Mouse (Mus musculus) kidney, embryonic 15.5 days (tissue): ENCODE data around the gene Ehbp1l1. TPM values are rescaled to one million over a fixed set of nuclear protein-coding genes. Genes with fewer than 3 reads are reported as not detected.
A peak's percentile ranks its signal among the peaks of the same experiment; 100 is the strongest.

Experiments used
- ATAC-seq: fragments of 200-750 bp; cut with Nextera tagmentation; replicated peaks from 2 replicates; pipeline ENCODE4 v1.8.0; 2017; ENCODE audit warnings: moderate TSS enrichment; ENCODE audit not compliant: low FRiP score
- H3K27ac ChIP-seq: fragments of 300-500 bp; sonication (generic); 2 replicates; pipeline ENCODE4 v1.5.1; 2015; ENCODE audit warnings: mild to moderate bottlenecking, inconsistent platforms
- H3K27me3 ChIP-seq: fragments of 300-500 bp; sonication (generic); 2 replicates; pipeline ENCODE4 v1.6.1; 2015; ENCODE audit warnings: inconsistent platforms
- H3K36me3 ChIP-seq: fragments of 300-500 bp; sonication (generic); 2 replicates; pipeline ENCODE4 v1.6.1; 2015; ENCODE audit warnings: inconsistent platforms
- H3K4me1 ChIP-seq: fragments of 300-500 bp; sonication (generic); 2 replicates; pipeline ENCODE4 v1.6.1; 2015; ENCODE audit warnings: inconsistent platforms
- H3K4me2 ChIP-seq: fragments of 300-500 bp; sonication (generic); 2 replicates; pipeline ENCODE4 v1.6.1; 2015; ENCODE audit warnings: moderate library complexity, mild to moderate bottlenecking, inconsistent platforms
- H3K4me3 ChIP-seq: fragments of 300-500 bp; sonication (generic); replicated peaks from 2 replicates; pipeline ENCODE4 v1.5.1; 2015; ENCODE audit warnings: mild to moderate bottlenecking, inconsistent platforms
- H3K9ac ChIP-seq: fragments of 300-500 bp; sonication (generic); 2 replicates; pipeline ENCODE4 v1.6.1; 2015; ENCODE audit warnings: mild to moderate bottlenecking, inconsistent platforms
- H3K9me3 ChIP-seq: fragments of 300-500 bp; sonication (generic); replicated peaks from 2 replicates; pipeline ENCODE4 v1.6.1; 2016; ENCODE audit warnings: inconsistent platforms
- WGBS: fragments of 180-500 bp; shearing (Covaris S2); methylation state at CpG from one replicate; pipeline ENCODE4 v1.1.7; 2015; ENCODE audit warnings: mixed read lengths; 5-methylcytosine and 5-hydroxymethylcytosine counted together
- polyA plus RNA-seq: library from polyadenylated mRNA; unstranded; fragments of >200 nt; fragmentation: Nextera tagmentation; extraction: Ambion mirVana; gene quantifications from 2 replicates; pipeline ENCODE4 v1.2.1, GENCODE M21; 2015

Gene Ehbp1l1
- polyA plus RNA-seq, 1 experiment from 2014 or later: 25.9 TPM

GRCm38 (mm10) chr19:5716955-5717354 lies 9.2 kb downstream of the Ehbp1l1 start:
- no peak for ATAC-seq
- H3K36me3 ChIP-seq: peaks cover 64% of the 10 kb centered on the region
- peaks cover 46% of the 10 kb centered on the region for H3K4me1 ChIP-seq
- no peak overlapping the region for H3K9ac ChIP-seq
- H3K27ac ChIP-seq: no peak overlapping the region
- H3K4me2 ChIP-seq: no peak overlapping the region
- no peaks in the 10 kb centered on the region for H3K9me3 ChIP-seq
- 59% methylated on average over 10 of the region's 10 CpGs for WGBS
- no peak overlapping the region for H3K4me3 ChIP-seq
- no peaks in the 10 kb centered on the region for H3K27me3 ChIP-seq

- peaks cover 62% of the 10 kb centered on the region for H3K36me3 ChIP-seq
- peak; percentile 30 for ATAC-seq
- 28% methylated on average over 43 of the region's 43 CpGs for WGBS
- no peaks in the 10 kb centered on the region for H3K9me3 ChIP-seq
- H3K9ac ChIP-seq: no peak overlapping the region
- H3K4me3 ChIP-seq: peak overlapping the region; percentile 26
- H3K4me1 ChIP-seq: peaks cover 49% of the 10 kb centered on the region
- H3K27me3 ChIP-seq: no peaks in the 10 kb centered on the region
- H3K27ac ChIP-seq: no peak overlapping the region
- peak overlapping the region; percentile 59 for H3K4me2 ChIP-seq
Observed at GRCm38 (mm10) chr19:5715793-5716688, 10.1 kb downstream of the Ehbp1l1 start.

GRCm38 (mm10) chr19:5713730-5714129 lies 12.4 kb downstream of the Ehbp1l1 start:
- peak; percentile 74 for ATAC-seq
- no peak overlapping the region for H3K4me2 ChIP-seq
- H3K9ac ChIP-seq: no peak overlapping the region
- no peaks in the 10 kb centered on the region for H3K27me3 ChIP-seq
- H3K27ac ChIP-seq: peak overlapping the region; percentile 75
- WGBS: 5% methylated on average over 2 of the region's 2 CpGs
- H3K4me3 ChIP-seq: no peak overlapping the region
- peaks cover 62% of the 10 kb centered on the region for H3K36me3 ChIP-seq
- H3K4me1 ChIP-seq: peaks cover 49% of the 10 kb centered on the region
- no peaks in the 10 kb centered on the region for H3K9me3 ChIP-seq

GRCm38 (mm10) chr19:5713255-5713654 lies 12.9 kb downstream of the Ehbp1l1 start:
- Histone ChIP-seq H3K36me3 (peaks cover 62% of the 10 kb centered on the region), H3K4me3 (no peak overlapping the region), H3K27me3 (no peaks in the 10 kb centered on the region), H3K27ac (peak overlapping the region; percentile 75), H3K4me1 (peaks cover 49% of the 10 kb centered on the region), H3K9ac (no peak overlapping the region), H3K9me3 (no peaks in the 10 kb centered on the region), H3K4me2 (no peak overlapping the region)
- 72% methylated on average over 5 of the region's 5 CpGs for WGBS
- ATAC-seq: no peak

- H3K9ac ChIP-seq: no peak overlapping the region
- H3K9me3 ChIP-seq: no peaks in the 10 kb centered on the region
- 90% methylated on average over 14 of the region's 14 CpGs for WGBS
- no peak overlapping the region for H3K4me3 ChIP-seq
- peaks cover 46% of the 10 kb centered on the region for H3K4me1 ChIP-seq
- H3K27me3 ChIP-seq: no peaks in the 10 kb centered on the region
- no peak for ATAC-seq
- H3K27ac ChIP-seq: no peak overlapping the region
- peaks cover 65% of the 10 kb centered on the region for H3K36me3 ChIP-seq
- no peak overlapping the region for H3K4me2 ChIP-seq
Observed at GRCm38 (mm10) chr19:5711907-5712460, 14.1 kb downstream of the Ehbp1l1 start.

- H3K9ac ChIP-seq: no peak overlapping the region
- H3K27ac ChIP-seq: no peak overlapping the region
- peaks cover 40% of the 10 kb centered on the region for H3K4me1 ChIP-seq
- H3K4me2 ChIP-seq: no peak overlapping the region
- WGBS: 18% methylated on average over 3 of the region's 3 CpGs
- no peak for ATAC-seq
- H3K27me3 ChIP-seq: no peaks in the 10 kb centered on the region
- H3K9me3 ChIP-seq: no peaks in the 10 kb centered on the region
- no peak overlapping the region for H3K4me3 ChIP-seq
- peaks cover 67% of the 10 kb centered on the region for H3K36me3 ChIP-seq
Observed at GRCm38 (mm10) chr19:5711218-5711617, 14.9 kb downstream of the Ehbp1l1 start.

- no peak for ATAC-seq
- H3K27me3 ChIP-seq: no peaks in the 10 kb centered on the region
- H3K9ac ChIP-seq: no peak overlapping the region
- H3K4me1 ChIP-seq: peaks cover 33% of the 10 kb centered on the region
- H3K27ac ChIP-seq: no peak overlapping the region
- H3K4me2 ChIP-seq: no peak overlapping the region
- no peaks in the 10 kb centered on the region for H3K9me3 ChIP-seq
- WGBS: 83% methylated on average over 8 of the region's 8 CpGs
- peaks cover 65% of the 10 kb centered on the region for H3K36me3 ChIP-seq
- H3K4me3 ChIP-seq: no peak overlapping the region
Observed at GRCm38 (mm10) chr19:5710581-5710980, 15.5 kb downstream of the Ehbp1l1 start.

- Histone ChIP-seq H3K36me3 (peaks cover 64% of the 10 kb centered on the region), H3K9me3 (no peaks in the 10 kb centered on the region), H3K4me3 (no peak overlapping the region), H3K27me3 (no peaks in the 10 kb centered on the region), H3K4me1 (peaks cover 32% of the 10 kb centered on the region), H3K4me2 (no peak overlapping the region), H3K9ac (no peak overlapping the region), H3K27ac (no peak overlapping the region)
- ATAC-seq: no peak
- 93% methylated on average over 6 of the region's 6 CpGs for WGBS
Observed at GRCm38 (mm10) chr19:5710068-5710467, 16.0 kb downstream of the Ehbp1l1 start.

- peak; percentile 66 for ATAC-seq
- Histone ChIP-seq H3K4me1 (peaks cover 11% of the 10 kb centered on the region), H3K36me3 (peaks cover 71% of the 10 kb centered on the region), H3K9me3 (no peaks in the 10 kb centered on the region), H3K27me3 (no peaks in the 10 kb centered on the region), H3K9ac (no peak overlapping the region), H3K4me2 (no peak overlapping the region), H3K27ac (peak overlapping the region; percentile 63), H3K4me3 (no peak overlapping the region)
- WGBS: 40% methylated on average over 10 of the region's 10 CpGs
Observed at GRCm38 (mm10) chr19:5704801-5705571, 21.1 kb downstream of the Ehbp1l1 start.

GRCm38 (mm10) chr19:5704163-5704800 lies 21.8 kb downstream of the Ehbp1l1 start, which contains the start of gene Kcnk7:
TSS of gene Kcnk7 (plus strand) at chr19:5704367.
- peaks cover 11% of the 10 kb centered on the region for H3K4me1 ChIP-seq
- peak within 1 kb of the TSS; percentile 63 for H3K27ac ChIP-seq
- peaks cover 71% of the 10 kb centered on the region for H3K36me3 ChIP-seq
- no peak within 1 kb of the TSS for H3K4me2 ChIP-seq
- no peaks in the 10 kb centered on the region for H3K9me3 ChIP-seq
- no peak within 1 kb of the TSS for H3K4me3 ChIP-seq
- H3K27me3 ChIP-seq: no peaks in the 10 kb centered on the region
- WGBS: 70% methylated on average over 17 of the region's 17 CpGs
- no peak within 1 kb of the TSS for H3K9ac ChIP-seq
- ATAC-seq: no peak

- ATAC-seq: peak; percentile 69
- Histone ChIP-seq H3K27ac (no peak overlapping the region), H3K9me3 (no peaks in the 10 kb centered on the region), H3K27me3 (no peaks in the 10 kb centered on the region), H3K9ac (0 out of 2 replicates have a peak overlapping the region, but pooled peaks have one; percentile 2), H3K4me3 (peak overlapping the region; percentile 27), H3K36me3 (peaks cover 95% of the 10 kb centered on the region), H3K4me1 (peaks cover 49% of the 10 kb centered on the region), H3K4me2 (peak overlapping the region; percentile 53)
- 24% methylated on average over 41 of the region's 41 CpGs for WGBS
Observed at GRCm38 (mm10) chr19:5695849-5696462, 30.2 kb downstream of the Ehbp1l1 start.
